Mouse (Mus musculus) embryonic facial prominence, embryonic 14.5 days (tissue): ENCODE measurements around the gene Cntnap1. TPM values are rescaled to one million over a fixed set of nuclear protein-coding genes. Genes with fewer than 3 reads are reported as not detected.
A peak's percentile ranks its signal among the peaks of the same experiment; 100 is the strongest.

Source experiments
- ATAC-seq: fragments of 200-750 bp; cut with Nextera tagmentation; 2 replicates; pipeline ENCODE4 v1.8.0; 2017; ENCODE audit warnings: low read depth, moderate number of reproducible peaks, moderate TSS enrichment
- DNase-seq: peaks from one replicate; pipeline ENCODE4 v3.0.0-alpha.2; 2015; ENCODE audit warnings: low spot score
- H3K27ac ChIP-seq: fragments of 300-500 bp; sonication (generic); replicated peaks from 2 replicates; pipeline ENCODE4 v1.5.1; 2014; ENCODE audit warnings: low read depth, mild to moderate bottlenecking, low read length, moderate library complexity
- H3K27me3 ChIP-seq: fragments of 300-500 bp; sonication (generic); replicated peaks from 2 replicates; pipeline ENCODE4 v1.6.1; 2014; ENCODE audit warnings: low read length; ENCODE audit not compliant: control insufficient read depth, insufficient read depth
- H3K36me3 ChIP-seq: fragments of 300-500 bp; sonication (generic); 2 replicates; pipeline ENCODE4 v1.6.1; 2014; ENCODE audit warnings: low read length, mixed read lengths; ENCODE audit not compliant: control insufficient read depth, insufficient read depth
- H3K4me1 ChIP-seq: fragments of 300-500 bp; sonication (generic); 2 replicates; pipeline ENCODE4 v1.6.1; 2014; ENCODE audit warnings: antibody characterized with exemption, low read length; ENCODE audit not compliant: control insufficient read depth, insufficient read depth
- H3K4me2 ChIP-seq: fragments of 300-500 bp; sonication (generic); 2 replicates; pipeline ENCODE4 v1.6.1; 2014; ENCODE audit warnings: low read depth, mild to moderate bottlenecking, low read length, moderate library complexity, mixed read lengths
- H3K4me3 ChIP-seq: fragments of 300-500 bp; sonication (generic); 2 replicates; pipeline ENCODE4 v1.5.1; 2014; ENCODE audit warnings: low read depth, mild to moderate bottlenecking, low read length
- H3K9ac ChIP-seq: fragments of 300-500 bp; sonication (generic); 2 replicates; pipeline ENCODE4 v1.6.1; 2014; ENCODE audit warnings: low read depth, mild to moderate bottlenecking, low read length, moderate library complexity, mixed read lengths
- H3K9me3 ChIP-seq: fragments of 300-500 bp; sonication (generic); 2 replicates; pipeline ENCODE4 v1.6.1; 2016; ENCODE audit warnings: low read length; ENCODE audit not compliant: control insufficient read depth
- WGBS: fragments of 180-500 bp; shearing (Covaris S2); extraction: QIAGEN DNeasy Blood & Tissue Kit; methylation state at CpG from one replicate; pipeline ENCODE4 v1.1.7; 2014; 5-methylcytosine and 5-hydroxymethylcytosine counted together
- polyA plus RNA-seq: library from polyadenylated mRNA; unstranded; fragments of >200 nt; fragmentation: Nextera tagmentation; extraction: Ambion mirVana; gene quantifications from 2 replicates; pipeline ENCODE4 v1.2.1, GENCODE M21; 2014

Gene Cntnap1
- polyA plus RNA-seq, 1 experiment from 2014 or later: 1.9 TPM

- WGBS: 94% methylated on average over 8 of the region's 8 CpGs
- H3K9me3 ChIP-seq: no peaks in the 10 kb centered on the region
- H3K4me1 ChIP-seq: no peaks in the 10 kb centered on the region
- no peak overlapping the region for H3K4me3 ChIP-seq
- no peak overlapping the region for H3K4me2 ChIP-seq
- no peaks in the 10 kb centered on the region for H3K27me3 ChIP-seq
- H3K36me3 ChIP-seq: peaks cover 86% of the 10 kb centered on the region
- DNase-seq: no peak
- H3K9ac ChIP-seq: no peak overlapping the region
- H3K27ac ChIP-seq: no peak overlapping the region
- ATAC-seq: no peak
These were observed 25.9 kb downstream of the Cntnap1 start for GRCm38 (mm10) chr11:101196175-101196574.

- no peak for DNase-seq
- no peak overlapping the region for H3K4me3 ChIP-seq
- no peak overlapping the region for H3K27ac ChIP-seq
- H3K9ac ChIP-seq: no peak overlapping the region
- H3K4me1 ChIP-seq: no peaks in the 10 kb centered on the region
- 95% methylated on average over 3 of the region's 3 CpGs for WGBS
- ATAC-seq: no peak
- H3K27me3 ChIP-seq: no peaks in the 10 kb centered on the region
- no peaks in the 10 kb centered on the region for H3K9me3 ChIP-seq
- H3K36me3 ChIP-seq: peaks cover 88% of the 10 kb centered on the region
- no peak overlapping the region for H3K4me2 ChIP-seq
These were observed 29.2 kb downstream of the Cntnap1 start for GRCm38 (mm10) chr11:101199555-101199954.

- DNase-seq: peak; percentile 59
These were observed 30.7 kb downstream of the Cntnap1 start for GRCm38 (mm10) chr11:101200986-101201385.

GRCm38 (mm10) chr11:101211970-101212369 lies 41.6 kb downstream of the Cntnap1 start:
- H3K9ac ChIP-seq: no peak overlapping the region
- H3K9me3 ChIP-seq: no peaks in the 10 kb centered on the region
- H3K36me3 ChIP-seq: peaks cover 82% of the 10 kb centered on the region
- no peak overlapping the region for H3K4me3 ChIP-seq
- peak; percentile 79 for ATAC-seq
- DNase-seq: peak; percentile 91
- no peaks in the 10 kb centered on the region for H3K27me3 ChIP-seq
- no peaks in the 10 kb centered on the region for H3K4me1 ChIP-seq
- WGBS: 43% methylated on average over 3 of the region's 3 CpGs
- no peak overlapping the region for H3K27ac ChIP-seq
- H3K4me2 ChIP-seq: no peak overlapping the region

More at GRCm38 (mm10) chr11:101200986-101201385, 30.7 kb downstream of the Cntnap1 start:
- Histone ChIP-seq H3K9me3 (no peaks in the 10 kb centered on the region), H3K27ac (no peak overlapping the region), H3K4me3 (no peak overlapping the region), H3K4me2 (no peak overlapping the region), H3K36me3 (peaks cover 87% of the 10 kb centered on the region), H3K27me3 (no peaks in the 10 kb centered on the region), H3K9ac (no peak overlapping the region), H3K4me1 (no peaks in the 10 kb centered on the region)
- no peak for ATAC-seq
- WGBS: 29% methylated on average over 7 of the region's 7 CpGs

- ATAC-seq (no peak), DNase-seq (no peak)
- H3K27me3 ChIP-seq: no peaks in the 10 kb centered on the region
- no peaks in the 10 kb centered on the region for H3K9me3 ChIP-seq
- H3K27ac ChIP-seq: no peak overlapping the region
- H3K4me1 ChIP-seq: no peaks in the 10 kb centered on the region
- no peak overlapping the region for H3K4me2 ChIP-seq
- H3K36me3 ChIP-seq: peaks cover 50% of the 10 kb centered on the region
- H3K9ac ChIP-seq: no peak overlapping the region
- WGBS: 89% methylated on average over 5 of the region's 5 CpGs
- no peak overlapping the region for H3K4me3 ChIP-seq
These were observed 46.6 kb downstream of the Cntnap1 start for GRCm38 (mm10) chr11:101216936-101217335.

GRCm38 (mm10) chr11:101218436-101219055 lies 48.2 kb downstream of the Cntnap1 start:
- DNase-seq (no peak), ATAC-seq (no peak)
- peaks cover 39% of the 10 kb centered on the region for H3K36me3 ChIP-seq
- H3K4me2 ChIP-seq: no peak overlapping the region
- no peak overlapping the region for H3K9ac ChIP-seq
- H3K4me1 ChIP-seq: no peaks in the 10 kb centered on the region
- no peak overlapping the region for H3K4me3 ChIP-seq
- H3K9me3 ChIP-seq: no peaks in the 10 kb centered on the region
- no peak overlapping the region for H3K27ac ChIP-seq
- 74% methylated on average over 10 of the region's 10 CpGs for WGBS
- no peaks in the 10 kb centered on the region for H3K27me3 ChIP-seq

GRCm38 (mm10) chr11:101220853-101221252 lies 50.5 kb downstream of the Cntnap1 start:
- H3K36me3 ChIP-seq: 0 out of 2 replicates have a peak, but pooled peaks cover 17% of the 10 kb centered on the region
- no peak overlapping the region for H3K4me2 ChIP-seq
- no peak overlapping the region for H3K9ac ChIP-seq
- H3K4me3 ChIP-seq: no peak overlapping the region
- DNase-seq (no peak), ATAC-seq (no peak)
- H3K4me1 ChIP-seq: peaks cover 5% of the 10 kb centered on the region
- H3K27me3 ChIP-seq: no peaks in the 10 kb centered on the region
- WGBS: 42% methylated on average over 2 of the region's 2 CpGs
- no peaks in the 10 kb centered on the region for H3K9me3 ChIP-seq
- no peak overlapping the region for H3K27ac ChIP-seq

GRCm38 (mm10) chr11:101221306-101221986 lies 51.1 kb downstream of the Cntnap1 start:
- H3K9me3 ChIP-seq: no peaks in the 10 kb centered on the region
- H3K4me2 ChIP-seq: no peak overlapping the region
- no peak overlapping the region for H3K27ac ChIP-seq
- ATAC-seq (no peak), DNase-seq (peak; percentile 9)
- no peaks in the 10 kb centered on the region for H3K27me3 ChIP-seq
- H3K36me3 ChIP-seq: 0 out of 2 replicates have a peak, but pooled peaks cover 11% of the 10 kb centered on the region
- no peak overlapping the region for H3K9ac ChIP-seq
- no peak overlapping the region for H3K4me3 ChIP-seq
- peaks cover 5% of the 10 kb centered on the region for H3K4me1 ChIP-seq
- 85% methylated on average over 8 of the region's 8 CpGs for WGBS

GRCm38 (mm10) chr11:101224337-101224736 lies 54.0 kb downstream of the Cntnap1 start:
- WGBS: 83% methylated on average over 3 of the region's 3 CpGs
- H3K27me3 ChIP-seq: no peaks in the 10 kb centered on the region
- H3K4me2 ChIP-seq: no peak overlapping the region
- DNase-seq (no peak), ATAC-seq (no peak)
- no peaks in the 10 kb centered on the region for H3K9me3 ChIP-seq
- no peak overlapping the region for H3K27ac ChIP-seq
- H3K9ac ChIP-seq: no peak overlapping the region
- H3K4me1 ChIP-seq: peaks cover 10% of the 10 kb centered on the region
- H3K4me3 ChIP-seq: no peak overlapping the region
- no peaks in the 10 kb centered on the region for H3K36me3 ChIP-seq
